Mouse (Mus musculus): ENCODE results near the gene Sh3pxd2b.

The Sh3pxd2b gene

DNA sequence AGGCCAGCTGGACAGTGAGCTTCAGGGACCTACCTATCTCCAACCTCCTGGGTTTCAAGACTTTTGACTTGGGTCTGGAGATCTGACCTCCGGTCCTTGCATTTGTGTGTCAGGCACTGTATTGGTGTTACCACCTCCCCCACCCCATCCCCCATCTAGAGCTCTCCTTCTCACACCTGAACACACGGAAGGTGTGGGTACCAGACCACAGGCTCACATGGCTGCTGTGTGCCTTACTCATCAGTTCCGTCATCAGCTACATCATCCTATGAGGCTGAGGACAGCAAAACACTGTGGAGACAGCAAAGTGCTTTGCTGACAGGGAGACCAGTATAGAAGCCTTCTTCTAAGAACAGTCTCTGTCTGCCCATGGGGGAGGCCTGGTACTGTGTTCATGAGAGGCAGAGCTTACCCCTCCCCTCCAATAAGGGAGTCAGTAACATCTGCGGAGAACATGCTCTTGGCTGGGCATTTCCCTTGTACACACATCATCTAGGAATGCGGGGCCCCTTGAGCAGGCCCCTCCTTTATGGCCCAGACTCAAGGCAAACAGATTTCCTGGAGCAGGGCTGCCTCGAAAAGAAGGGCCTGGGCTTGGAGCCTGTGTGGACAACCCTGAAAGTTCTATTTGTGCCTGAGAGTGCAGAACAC, 87.9 kb downstream of the Sh3pxd2b start:
- DNase-seq = no peak

DNA sequence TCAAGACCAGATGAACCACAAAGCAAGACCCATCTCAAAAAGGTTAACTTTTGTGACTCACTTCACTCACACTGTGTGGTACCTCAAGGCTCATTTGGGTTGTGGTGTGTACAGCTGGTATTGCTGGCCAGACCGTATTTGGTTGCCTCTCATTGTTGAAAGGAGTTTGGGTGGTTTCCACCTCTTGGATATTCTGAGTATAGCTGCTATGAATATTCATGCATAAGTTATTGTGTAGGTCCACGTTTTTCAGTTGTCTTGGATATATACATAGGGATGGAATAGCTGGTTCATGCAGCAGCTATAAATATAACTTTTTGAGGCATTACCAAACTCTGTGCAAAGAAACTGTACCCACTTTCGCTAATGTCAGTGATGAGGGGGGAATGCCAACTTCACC, 95.0 kb downstream of the Sh3pxd2b start:
- DNase-seq = no peak

DNA sequence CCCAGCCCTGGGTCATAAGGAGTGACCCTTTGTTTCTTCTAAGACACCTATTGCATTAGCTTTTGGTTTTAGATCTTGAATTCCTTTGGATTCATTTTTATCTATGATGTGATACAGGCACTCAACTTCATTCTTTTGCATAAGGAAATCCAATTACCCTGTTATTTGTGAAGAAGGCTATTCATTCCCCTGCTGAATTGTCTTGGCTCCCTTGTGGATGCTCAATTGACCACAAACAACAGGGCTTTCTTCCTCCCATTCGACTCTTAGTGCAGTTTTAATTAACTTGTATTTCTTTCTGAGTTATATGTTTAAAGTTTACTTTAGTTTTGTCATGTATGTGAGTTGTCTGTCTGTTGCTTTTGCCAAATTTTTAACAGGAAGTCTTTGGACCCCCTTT, 96.6 kb downstream of the Sh3pxd2b start:
- DNase-seq = no peak

DNA sequence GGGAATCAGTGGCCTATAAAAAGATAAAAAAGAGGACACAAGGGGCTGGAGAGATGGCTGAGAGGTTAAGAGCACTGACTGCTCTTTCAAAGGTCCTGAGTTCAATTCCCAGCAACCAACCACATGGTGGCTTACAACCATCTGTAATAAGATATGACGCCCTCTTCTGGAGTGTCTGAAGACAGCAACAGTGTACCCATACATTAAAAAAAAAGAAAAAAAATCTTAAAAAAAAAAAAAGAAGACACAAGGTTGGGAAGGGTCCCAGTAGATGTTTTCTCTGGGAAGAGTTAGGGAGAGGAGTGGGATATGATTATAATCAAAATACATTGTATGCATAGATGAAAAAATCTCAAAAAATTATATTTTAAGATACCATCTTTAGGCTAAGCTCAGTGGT, 97.5 kb downstream of the Sh3pxd2b start:
- no peak for DNase-seq

DNA sequence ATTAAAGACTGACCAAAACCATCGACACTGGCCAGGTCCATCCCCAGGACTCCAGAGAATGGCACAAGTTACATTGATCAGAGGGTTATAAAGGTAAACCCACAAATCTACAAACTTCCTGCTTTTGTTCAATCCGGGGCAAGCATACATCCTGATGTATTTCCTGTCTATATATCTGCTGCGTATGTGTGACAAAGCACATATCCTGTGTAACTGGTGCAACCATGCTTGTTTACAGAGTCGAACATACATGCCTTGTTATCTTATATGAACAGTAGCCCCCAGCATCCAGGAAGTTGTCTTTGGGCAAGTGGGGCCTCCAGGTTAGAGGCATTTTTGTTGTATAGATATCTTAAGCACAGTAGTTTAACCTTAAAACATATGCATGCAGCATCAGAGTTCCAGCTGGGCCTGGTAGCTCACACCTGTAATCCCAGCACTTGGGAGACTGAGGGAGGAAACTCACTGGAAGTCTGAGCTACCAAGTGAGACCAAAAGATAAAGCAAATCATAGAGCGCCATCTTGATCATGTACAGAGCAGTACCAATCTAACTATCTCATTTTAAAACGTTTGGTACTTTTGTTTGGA, 98.1 kb downstream of the Sh3pxd2b start:
- no peak for DNase-seq

DNA sequence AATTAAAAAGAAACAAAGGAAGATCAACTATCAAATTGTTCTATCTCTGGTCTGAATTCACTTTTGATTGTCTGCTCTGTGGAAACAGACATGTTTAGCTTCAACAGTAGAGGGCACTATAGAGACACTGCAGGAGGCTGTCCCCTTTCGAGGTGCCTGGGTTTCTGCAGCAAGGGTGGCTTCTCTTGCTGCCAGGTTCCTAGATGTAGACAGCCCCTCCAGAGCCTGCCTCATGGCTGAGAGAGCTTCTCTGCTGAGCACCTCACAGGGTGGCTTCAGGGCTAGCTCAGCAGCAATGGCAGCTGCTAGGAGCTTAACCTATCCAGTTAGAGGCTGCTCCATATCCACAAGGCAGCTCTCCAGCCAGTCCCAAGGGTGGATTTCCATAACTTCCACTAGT, 102.6 kb downstream of the Sh3pxd2b start:
- DNase-seq = peak; percentile 59

DNA sequence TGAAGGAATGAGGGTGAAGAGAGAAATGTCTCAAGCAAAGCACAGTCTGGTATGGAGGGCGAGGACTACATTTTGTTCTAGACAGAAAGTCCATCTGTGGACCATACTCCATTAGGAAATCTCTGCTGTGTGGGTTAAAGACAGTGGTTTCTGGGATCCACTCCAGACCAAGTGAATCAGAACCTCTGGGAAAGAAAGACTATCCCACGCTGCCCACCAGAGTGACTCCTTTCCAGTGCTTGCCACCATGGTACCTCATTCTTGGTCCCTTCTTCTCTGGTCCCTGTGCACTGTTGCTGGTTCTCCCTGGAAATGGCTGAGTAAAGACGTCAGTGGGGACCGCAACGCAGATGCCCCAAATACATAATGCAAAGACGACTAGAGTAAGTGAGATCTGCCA, 103.7 kb downstream of the Sh3pxd2b start:
- no peak for DNase-seq

DNA sequence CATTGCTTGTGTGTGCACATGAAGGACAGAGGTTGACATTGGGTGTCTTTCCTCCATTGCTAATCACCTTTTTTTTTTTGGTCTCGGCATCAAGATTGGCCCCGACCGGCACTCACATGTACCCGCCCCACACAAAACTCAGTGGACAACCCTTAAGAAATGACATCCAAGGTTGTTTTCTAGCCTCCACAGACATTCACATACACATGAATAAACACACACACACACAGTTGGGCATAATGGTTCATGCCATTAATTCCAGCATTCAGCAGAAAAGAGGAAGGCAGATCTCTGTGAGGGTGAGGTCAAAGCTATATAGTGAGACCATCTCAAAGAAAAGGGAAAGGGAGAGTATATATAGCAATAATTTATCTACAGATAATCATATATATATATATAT, 105.1 kb downstream of the Sh3pxd2b start:
- DNase-seq = no peak

DNA sequence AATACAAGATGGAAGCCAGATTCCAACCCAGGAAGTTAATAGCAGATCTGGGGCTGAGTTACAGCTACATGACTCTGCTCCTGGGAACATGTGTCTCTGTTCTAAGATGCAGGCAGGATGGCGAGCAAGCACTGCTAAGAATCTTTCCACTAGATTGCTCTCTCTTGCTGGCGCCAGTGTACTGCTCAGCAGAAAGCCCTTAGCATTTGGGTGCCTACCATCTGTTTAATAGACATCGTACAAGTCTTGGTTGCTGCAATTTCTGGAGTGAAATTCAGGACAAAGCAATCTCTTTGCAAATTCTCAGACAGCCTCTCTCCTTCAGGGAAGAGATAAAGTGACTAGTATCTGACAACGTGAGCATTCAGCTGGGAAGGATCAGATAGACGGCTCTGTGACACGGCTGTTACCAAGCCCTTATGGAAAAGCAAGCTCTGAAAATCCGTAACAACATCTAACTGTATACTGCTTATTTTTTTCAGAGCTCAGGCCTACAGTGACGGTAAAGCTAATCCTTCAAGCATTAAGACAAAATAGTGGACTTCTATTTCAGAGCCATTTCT, 105.8 kb downstream of the Sh3pxd2b start:
- DNase-seq = no peak

DNA sequence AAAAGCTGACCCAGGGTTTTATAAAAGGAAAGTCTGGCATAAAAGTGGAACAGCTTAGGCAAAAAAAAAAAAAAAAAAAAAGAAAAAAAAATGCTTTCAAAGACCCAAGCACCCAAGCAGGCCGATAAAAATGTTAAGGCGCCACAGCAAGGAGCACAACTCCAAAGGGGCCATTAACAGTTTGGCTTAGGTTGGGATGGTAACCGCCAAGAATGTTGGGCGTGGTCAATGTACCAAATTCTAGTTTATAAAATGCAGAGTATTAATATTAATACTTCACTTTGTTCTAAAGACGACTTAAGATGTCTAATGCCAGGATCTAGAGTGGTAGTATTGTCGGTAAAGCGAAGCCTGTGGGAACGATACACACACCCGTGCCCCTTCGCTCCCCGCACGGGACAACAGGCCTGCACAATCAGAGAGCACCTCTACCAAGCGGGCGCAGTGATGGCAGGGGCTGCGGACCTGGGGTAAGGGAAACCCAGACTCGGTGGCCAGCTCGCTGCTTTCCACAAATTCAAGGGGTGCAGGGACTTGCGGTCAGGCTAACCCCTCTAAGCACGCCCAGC, 106.7 kb downstream of the Sh3pxd2b start:
- no peak for DNase-seq

DNA sequence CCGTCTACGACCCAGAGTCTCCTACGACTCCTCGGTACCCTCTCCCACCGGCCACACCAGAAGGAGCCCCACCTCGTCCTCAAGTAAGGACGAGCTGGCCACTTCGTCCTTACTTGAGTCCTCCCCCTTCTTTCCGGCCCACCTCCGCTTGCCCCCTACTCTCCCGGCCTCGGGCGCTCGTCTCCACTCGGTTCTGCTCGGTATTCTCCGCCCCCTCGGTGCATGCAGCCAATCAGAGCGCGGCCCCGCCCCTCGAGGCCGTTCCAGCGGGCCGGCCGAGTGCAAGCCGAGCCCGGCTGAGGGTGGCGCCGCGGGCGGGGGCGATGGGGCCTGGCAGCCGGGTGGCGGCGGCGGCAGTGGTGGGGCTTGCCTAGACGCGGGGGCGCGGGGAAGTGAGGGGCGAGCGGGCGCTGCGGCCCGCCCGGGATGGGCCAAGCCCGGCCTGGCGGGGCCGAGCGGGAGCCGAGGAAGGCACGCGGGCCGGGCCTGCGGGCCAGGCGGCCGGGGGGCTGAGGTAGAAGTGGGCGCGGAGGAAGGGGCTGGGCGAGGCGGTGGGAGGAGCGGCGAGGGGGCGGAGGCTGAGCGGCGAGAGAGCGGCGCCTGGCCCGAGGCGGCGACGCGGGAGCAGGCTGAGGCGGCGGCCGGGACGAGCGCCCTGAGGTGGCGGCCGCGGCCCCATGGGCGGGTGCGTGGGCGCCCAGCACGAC, 107.3 kb downstream of the Sh3pxd2b start, which contains the start of gene Ubtd2:
Gene Ubtd2 (plus strand): TSS at position 571 of the 707 bp plus-strand sequence.
- DNase-seq = peak; percentile 97

DNA sequence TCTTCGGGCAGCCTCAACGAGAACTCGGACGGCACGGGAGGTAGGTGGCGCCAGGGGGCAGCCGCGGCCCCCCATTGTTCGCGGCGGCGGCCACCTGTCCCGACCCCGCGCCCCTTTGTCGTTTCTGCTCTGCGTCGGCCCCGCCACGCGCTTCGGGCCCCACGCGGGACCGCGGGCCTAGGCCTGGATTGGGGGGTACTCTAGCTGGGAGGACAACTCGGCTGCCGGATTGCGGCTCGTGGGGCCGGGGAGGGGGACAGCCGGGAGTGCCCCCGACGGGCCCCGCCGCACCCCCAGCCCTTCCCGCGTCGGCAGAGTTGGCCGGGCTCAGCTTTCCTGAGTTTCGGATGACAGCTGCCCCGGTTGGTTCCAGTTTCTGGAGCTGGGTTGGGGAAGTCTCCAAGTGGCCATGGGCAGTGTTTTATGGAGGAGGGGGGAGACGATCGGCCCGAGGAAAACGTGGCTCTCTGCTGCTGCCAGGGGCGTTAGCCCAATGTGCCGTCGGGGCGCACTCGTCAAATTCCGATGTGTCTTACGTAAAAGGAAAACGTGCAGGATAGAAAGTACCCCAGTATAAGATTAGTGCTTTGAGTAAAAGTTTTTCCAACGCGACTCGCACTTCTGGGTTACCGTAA, 108.0 kb downstream of the Sh3pxd2b start:
- DNase-seq = no peak

DNA sequence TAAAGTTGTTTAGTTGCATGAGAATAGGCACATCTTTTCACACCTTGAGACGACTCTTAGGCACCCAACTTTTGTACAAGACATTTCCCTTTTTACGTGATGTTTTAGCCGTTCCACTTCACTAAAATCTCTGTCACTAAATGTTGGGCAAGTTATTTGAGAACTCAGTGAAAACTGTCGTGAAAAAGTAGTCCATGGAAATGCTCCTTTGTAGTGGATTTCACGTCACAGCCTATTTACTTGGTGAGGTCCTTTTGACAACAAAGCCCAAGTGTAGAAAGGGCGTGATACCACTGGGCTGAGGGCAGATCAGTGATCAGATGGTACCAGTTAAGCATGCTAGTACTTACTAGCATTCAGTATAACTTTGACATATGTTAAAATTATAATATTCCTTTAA, 108.7 kb downstream of the Sh3pxd2b start:
- DNase-seq = no peak

DNA sequence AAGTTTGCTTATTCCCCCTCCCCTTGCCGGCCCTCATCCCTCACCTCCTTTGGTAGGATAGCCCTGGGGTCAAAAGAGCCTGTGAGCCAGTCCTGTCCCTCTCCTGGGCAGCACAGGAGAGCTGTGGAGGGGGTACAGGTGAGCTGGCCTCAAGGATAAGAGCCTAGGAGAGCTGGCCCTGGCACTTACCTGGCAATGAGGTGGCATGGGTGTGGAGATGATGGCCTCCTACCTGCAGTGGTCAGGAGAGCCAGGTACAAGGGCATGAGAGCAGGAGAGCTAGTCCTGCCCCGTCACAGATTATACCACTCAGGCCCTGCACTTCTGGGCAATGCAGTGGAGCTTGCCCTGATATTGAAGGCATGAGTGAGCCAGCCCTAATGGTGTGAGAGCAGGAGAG, 116.7 kb downstream of the Sh3pxd2b start:
- DNase-seq = no peak

DNA sequence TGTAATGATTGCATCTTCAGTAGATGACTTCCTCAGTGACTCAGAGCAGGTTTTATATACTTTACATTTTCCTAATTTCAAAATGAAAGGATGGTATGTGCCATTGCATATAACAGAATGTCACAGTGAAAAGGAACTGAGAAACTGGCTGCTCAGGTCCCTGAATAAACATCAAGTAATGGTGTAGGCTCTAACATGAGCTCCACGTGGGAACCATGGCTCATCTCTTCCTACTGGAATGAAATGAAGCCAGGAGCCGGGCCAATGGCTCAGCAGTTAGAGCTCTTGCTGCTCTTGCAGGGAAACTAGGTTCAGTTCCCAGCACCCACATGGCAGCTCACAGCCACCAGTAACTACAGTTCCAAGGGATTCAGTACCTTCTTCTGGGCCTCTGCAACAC, 124.3 kb downstream of the Sh3pxd2b start:
- no peak for DNase-seq

DNA sequence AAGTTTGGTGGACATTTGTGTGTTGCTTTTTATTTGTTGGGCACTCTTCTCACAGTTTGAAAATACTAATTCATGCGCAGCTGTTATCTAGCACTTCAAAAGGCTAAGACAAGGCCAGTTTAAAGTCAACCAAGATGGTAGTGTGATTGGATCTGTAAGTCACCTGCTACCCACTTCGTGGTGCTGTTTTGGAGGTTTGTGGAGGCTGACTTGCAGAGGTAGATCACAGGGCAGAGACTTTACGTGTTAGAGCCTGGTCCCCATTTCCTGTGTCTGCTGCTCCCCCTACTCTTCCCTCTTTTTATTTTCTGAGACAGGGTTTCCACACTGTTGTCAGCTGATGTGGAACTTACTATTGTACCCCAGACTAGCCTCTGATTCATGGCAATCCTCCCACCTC, 127.1 kb downstream of the Sh3pxd2b start:
- no peak for DNase-seq

DNA sequence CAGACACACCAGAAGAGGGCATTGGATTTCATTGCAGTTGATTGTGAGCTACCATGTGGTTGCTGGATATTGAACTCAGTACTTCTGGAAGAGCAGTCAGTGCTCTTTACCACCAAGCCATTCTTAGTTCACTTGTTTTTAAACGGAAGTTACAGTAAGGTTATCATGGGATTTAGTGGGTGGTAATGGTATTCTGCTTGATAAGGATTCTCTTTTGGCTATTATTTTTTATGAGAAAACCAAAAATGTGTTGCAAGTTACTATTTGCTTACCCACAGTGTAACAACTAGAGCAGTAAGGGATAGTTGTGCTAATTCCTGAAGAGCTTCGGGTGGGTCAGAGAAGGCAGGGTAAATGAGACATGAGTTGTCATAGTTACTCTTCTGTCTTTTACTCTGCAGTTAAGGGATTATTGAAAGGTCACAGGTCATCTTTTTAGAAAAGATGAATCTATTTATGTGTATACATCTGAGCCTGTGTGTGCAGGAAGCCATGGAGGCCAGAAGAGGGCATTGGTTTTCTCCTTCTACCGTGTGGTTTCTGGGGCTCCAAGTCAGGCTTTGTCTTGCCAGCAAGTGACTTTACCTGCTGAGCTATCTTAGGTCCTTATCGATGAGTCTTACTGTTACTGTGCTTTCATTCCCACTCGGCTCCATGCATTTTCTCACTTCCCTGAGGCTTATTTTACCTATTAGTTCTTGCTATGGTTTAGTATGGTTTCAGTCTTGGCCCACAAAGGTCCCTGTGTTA, 128.0 kb downstream of the Sh3pxd2b start:
- no peak for DNase-seq

Measured in cerebellum, adult 8-10 months (tissue).